Mouse (Mus musculus): ENCODE measurements around the gene Gm45062. TPM values are rescaled to one million over a fixed set of nuclear protein-coding genes. Genes with fewer than 3 reads are reported as not detected.

The Gm45062 gene
- polyA plus RNA-seq, 1 experiment: 5.8 TPM

GRCm38 (mm10) chr6:8484437-8485275, 225.4 kb downstream of the Gm45062 start:
- Histone ChIP-seq H3K27ac (ENCODE audit: insufficient read depth, low read length) (no peak overlapping the region), H3K9me3 (replicated peaks; ENCODE audit: control insufficient read depth, insufficient read depth, low read length, poor library complexity, severe bottlenecking) (no peaks in the 10 kb centered on the region), H3K36me3 (ENCODE audit: control insufficient read depth, insufficient read depth, low read length, poor library complexity, severe bottlenecking) (no peaks in the 10 kb centered on the region), H3K9ac (ENCODE audit: low read depth, poor library complexity, severe bottlenecking) (no peak overlapping the region), H3K27me3 (ENCODE audit: control insufficient read depth, insufficient read depth, low read length, poor library complexity, severe bottlenecking) (no peaks in the 10 kb centered on the region), H3K4me3 (ENCODE audit: low read depth, low read length) (no peak overlapping the region), H3K4me1 (ENCODE audit: control insufficient read depth, insufficient read depth, low read length) (no peaks in the 10 kb centered on the region)
- TF ChIP-seq POLR2A (IDR thresholded peaks at IDR 0.05; ENCODE audit: insufficient read depth, low read length): no peak
- TF ChIP-seq EP300 (IDR thresholded peaks at IDR 0.05; ENCODE audit: insufficient read depth, low read depth, low read length): no peak
- no peak for TF ChIP-seq CTCF (IDR thresholded peaks at IDR 0.05; ENCODE audit: low read depth, low read length)

GRCm38 (mm10) chr6:8485414-8486175, 226.3 kb downstream of the Gm45062 start:
- Histone ChIP-seq H3K4me3 (ENCODE audit: low read depth, low read length) (no peak overlapping the region), H3K27me3 (ENCODE audit: control insufficient read depth, insufficient read depth, low read length, poor library complexity, severe bottlenecking) (no peaks in the 10 kb centered on the region), H3K9ac (ENCODE audit: low read depth, poor library complexity, severe bottlenecking) (no peak overlapping the region), H3K9me3 (replicated peaks; ENCODE audit: control insufficient read depth, insufficient read depth, low read length, poor library complexity, severe bottlenecking) (no peaks in the 10 kb centered on the region), H3K36me3 (ENCODE audit: control insufficient read depth, insufficient read depth, low read length, poor library complexity, severe bottlenecking) (no peaks in the 10 kb centered on the region), H3K27ac (ENCODE audit: insufficient read depth, low read length) (no peak overlapping the region), H3K4me1 (ENCODE audit: control insufficient read depth, insufficient read depth, low read length) (no peaks in the 10 kb centered on the region)
- TF ChIP-seq CTCF (IDR thresholded peaks at IDR 0.05; ENCODE audit: low read depth, low read length) (no peak), EP300 (IDR thresholded peaks at IDR 0.05; ENCODE audit: insufficient read depth, low read depth, low read length) (no peak), POLR2A (IDR thresholded peaks at IDR 0.05; ENCODE audit: insufficient read depth, low read length) (no peak)

GRCm38 (mm10) chr6:8486391-8487043, 227.3 kb downstream of the Gm45062 start:
- H3K27ac ChIP-seq (ENCODE audit: insufficient read depth, low read length): no peak overlapping the region
- no peaks in the 10 kb centered on the region for H3K9me3 ChIP-seq (replicated peaks; ENCODE audit: control insufficient read depth, insufficient read depth, low read length, poor library complexity, severe bottlenecking)
- H3K4me1 ChIP-seq (ENCODE audit: control insufficient read depth, insufficient read depth, low read length): no peaks in the 10 kb centered on the region
- no peak overlapping the region for H3K4me3 ChIP-seq (ENCODE audit: low read depth, low read length)
- TF ChIP-seq CTCF (IDR thresholded peaks at IDR 0.05; ENCODE audit: low read depth, low read length) (no peak), POLR2A (IDR thresholded peaks at IDR 0.05; ENCODE audit: insufficient read depth, low read length) (no peak), EP300 (IDR thresholded peaks at IDR 0.05; ENCODE audit: insufficient read depth, low read depth, low read length) (no peak)
- H3K36me3 ChIP-seq (ENCODE audit: control insufficient read depth, insufficient read depth, low read length, poor library complexity, severe bottlenecking): no peaks in the 10 kb centered on the region
- H3K27me3 ChIP-seq (ENCODE audit: control insufficient read depth, insufficient read depth, low read length, poor library complexity, severe bottlenecking): no peaks in the 10 kb centered on the region
- H3K9ac ChIP-seq (ENCODE audit: low read depth, poor library complexity, severe bottlenecking): no peak overlapping the region

GRCm38 (mm10) chr6:8487044-8487853, 228.0 kb downstream of the Gm45062 start:
- no peaks in the 10 kb centered on the region for H3K36me3 ChIP-seq (ENCODE audit: control insufficient read depth, insufficient read depth, low read length, poor library complexity, severe bottlenecking)
- no peak overlapping the region for H3K9ac ChIP-seq (ENCODE audit: low read depth, poor library complexity, severe bottlenecking)
- H3K27me3 ChIP-seq (ENCODE audit: control insufficient read depth, insufficient read depth, low read length, poor library complexity, severe bottlenecking): no peaks in the 10 kb centered on the region
- H3K9me3 ChIP-seq (replicated peaks; ENCODE audit: control insufficient read depth, insufficient read depth, low read length, poor library complexity, severe bottlenecking): no peaks in the 10 kb centered on the region
- no peaks in the 10 kb centered on the region for H3K4me1 ChIP-seq (ENCODE audit: control insufficient read depth, insufficient read depth, low read length)
- TF ChIP-seq CTCF (IDR thresholded peaks at IDR 0.05; ENCODE audit: low read depth, low read length) (no peak), EP300 (IDR thresholded peaks at IDR 0.05; ENCODE audit: insufficient read depth, low read depth, low read length) (no peak), POLR2A (IDR thresholded peaks at IDR 0.05; ENCODE audit: insufficient read depth, low read length) (no peak)
- H3K4me3 ChIP-seq (ENCODE audit: low read depth, low read length): no peak overlapping the region
- no peak overlapping the region for H3K27ac ChIP-seq (ENCODE audit: insufficient read depth, low read length)

- Histone ChIP-seq H3K4me3 (ENCODE audit: low read depth, low read length) (no peak overlapping the region), H3K36me3 (ENCODE audit: control insufficient read depth, insufficient read depth, low read length, poor library complexity, severe bottlenecking) (no peaks in the 10 kb centered on the region), H3K27me3 (ENCODE audit: control insufficient read depth, insufficient read depth, low read length, poor library complexity, severe bottlenecking) (no peaks in the 10 kb centered on the region), H3K9me3 (replicated peaks; ENCODE audit: control insufficient read depth, insufficient read depth, low read length, poor library complexity, severe bottlenecking) (no peaks in the 10 kb centered on the region), H3K27ac (ENCODE audit: insufficient read depth, low read length) (no peak overlapping the region), H3K4me1 (ENCODE audit: control insufficient read depth, insufficient read depth, low read length) (no peaks in the 10 kb centered on the region), H3K9ac (ENCODE audit: low read depth, poor library complexity, severe bottlenecking) (no peak overlapping the region)
- TF ChIP-seq EP300 (IDR thresholded peaks at IDR 0.05; ENCODE audit: insufficient read depth, low read depth, low read length): no peak
- TF ChIP-seq POLR2A (IDR thresholded peaks at IDR 0.05; ENCODE audit: insufficient read depth, low read length): no peak
These were observed 229.0 kb downstream of the Gm45062 start for GRCm38 (mm10) chr6:8488249-8488648.

Data from ES-Bruce4 (cell line).